Mouse (Mus musculus) lung, adult 2 months (tissue): ENCODE results near the gene Tmem159.

Experiments
- CTCF ChIP-seq: fragments of 200-500 bp; IDR thresholded peaks from 2 replicates; pipeline ENCODE4 v1.5.1; 2011; ENCODE audit warnings: mild to moderate bottlenecking, low read length, control low read depth; ENCODE audit not compliant: insufficient read depth
- POLR2A ChIP-seq: fragments of 200-500 bp; IDR thresholded peaks from 2 replicates; pipeline ENCODE4 v1.6.1; 2011; ENCODE audit warnings: low read depth, mild to moderate bottlenecking, control low read depth, low read length, borderline replicate concordance; ENCODE audit errors: extremely low read depth

DNA sequence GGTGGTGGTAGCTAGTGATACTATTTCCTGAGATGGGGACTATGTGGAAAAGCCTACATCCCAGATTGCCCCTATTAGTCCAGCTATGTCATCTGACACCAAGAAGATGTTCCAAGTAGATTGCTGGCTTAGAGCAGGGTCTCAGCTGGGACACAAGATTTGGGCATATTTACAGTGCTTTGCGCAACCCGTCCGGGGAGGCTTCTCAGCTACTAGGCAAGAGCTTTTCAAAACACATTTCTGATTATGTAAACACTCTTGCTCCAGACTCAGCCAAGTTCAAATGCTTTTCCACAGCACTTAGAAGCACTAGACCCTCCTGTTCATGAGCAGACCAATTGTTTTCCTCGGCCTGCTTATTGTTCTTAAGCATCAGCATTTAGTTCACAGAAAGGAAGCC lies 21.6 kb downstream of the Tmem159 start:
- TF ChIP-seq CTCF (no peak), POLR2A (no peak)
